Comparison of ENCODE assay signal across 7 mouse cellular contexts in genomic region chr17:51534270-51534669, GRCm38 (mm10).
DNase-seq lines count a peak whose midpoint lies in the region; ATAC-seq and TF ChIP-seq lines count a peak whose summit lies in the region.

No protein-coding gene starts in this region.

- H3K4me2 ChIP-seq in forebrain, embryonic 11.5 days (ENCODE audit: low read depth, low read length, severe bottlenecking): peak overlapping the region; percentile 5; the same call in 1 of the 2 replicates
- peak overlapping the region; percentile 57 for H3K4me2 ChIP-seq in hindbrain, embryonic 14.5 days (replicated peaks)

- H3K9me3 ChIP-seq in forebrain, embryonic 11.5 days (ENCODE audit: control insufficient read depth, low read length): no peaks in the 10 kb centered on the region
- no peaks in the 10 kb centered on the region for H3K9me3 ChIP-seq in hindbrain, embryonic 14.5 days (ENCODE audit: control insufficient read depth, low read length)

- 20% methylated on average over 14 of the region's 14 CpGs for WGBS in forebrain, embryonic 11.5 days
- WGBS in hindbrain, embryonic 14.5 days: 24% methylated on average over 14 of the region's 14 CpGs
- 2% methylated on average over 14 of the region's 14 CpGs for WGBS in olfactory bulb, adult 2 months

- TF ChIP-seq CTCF in layer of hippocampus, adult 2 months (conservative IDR thresholded peaks at IDR 0.05): no peak
- TF ChIP-seq CTCF in olfactory bulb, adult 2 months (IDR thresholded peaks at IDR 0.05; ENCODE audit: insufficient read depth, low read depth, low read length): no peak

- H3K4me1 ChIP-seq in forebrain, embryonic 11.5 days (replicated peaks; ENCODE audit: control insufficient read depth, insufficient read depth, low read length): 0 out of 2 replicates have a peak, but pooled peaks cover 3% of the 10 kb centered on the region
- H3K4me1 ChIP-seq in hindbrain, embryonic 14.5 days (replicated peaks; ENCODE audit: control insufficient read depth, insufficient read depth, low read length): peaks cover 17% of the 10 kb centered on the region; the same call in 1 of the 2 replicates
- peaks cover 8% of the 10 kb centered on the region for H3K4me1 ChIP-seq in olfactory bulb, adult 2 months (ENCODE audit: control insufficient read depth, insufficient read depth, low read length)

- H3K36me3 ChIP-seq in forebrain, embryonic 11.5 days (ENCODE audit: control insufficient read depth, insufficient read depth, low read length): no peaks in the 10 kb centered on the region
- no peaks in the 10 kb centered on the region for H3K36me3 ChIP-seq in hindbrain, embryonic 14.5 days (replicated peaks; ENCODE audit: control insufficient read depth, insufficient read depth)

- peak overlapping the region; percentile 52 for H3K4me3 ChIP-seq in layer of hippocampus, adult 2 months
- no peak overlapping the region for H3K4me3 ChIP-seq in forebrain, embryonic 11.5 days (ENCODE audit: low read depth, low read length)
- H3K4me3 ChIP-seq in hindbrain, embryonic 14.5 days (replicated peaks; ENCODE audit: low read length): peak overlapping the region; percentile 26
- peak overlapping the region; percentile 54 for H3K4me3 ChIP-seq in olfactory bulb, adult 2 months (ENCODE audit: insufficient read depth, low read depth, low read length)

- no peak for DNase-seq in layer of hippocampus, adult 2 months (ENCODE audit: low spot score in 2 of 2)
- no peak for DNase-seq in layer of hippocampus, adult 11-12 months (ENCODE audit: low spot score)
- peak; percentile 56 for DNase-seq in forebrain, embryonic 11.5 days (ENCODE audit: low spot score)
- peak; percentile 28 for DNase-seq in hindbrain, embryonic 14.5 days (ENCODE audit: low spot score)
- DNase-seq in natural killer cell, adult 2 months (ENCODE audit: low spot score in 2 of 2): no peak
- DNase-seq in urinary bladder, adult 2 months (ENCODE audit: low spot score): no peak

- 0 out of 2 replicates have a peak, but pooled peaks have one; percentile 58 for ATAC-seq in forebrain, embryonic 11.5 days (replicated peaks; ENCODE audit: low FRiP score)
- ATAC-seq in hindbrain, embryonic 14.5 days (ENCODE audit: low FRiP score): peak; percentile 44; the same call in 1 of the 2 replicates

- H3K27me3 ChIP-seq in forebrain, embryonic 11.5 days (ENCODE audit: control insufficient read depth, insufficient read depth, low read length): no peaks in the 10 kb centered on the region
- H3K27me3 ChIP-seq in hindbrain, embryonic 14.5 days (ENCODE audit: control insufficient read depth, insufficient read depth, low read length): no peaks in the 10 kb centered on the region

- peak overlapping the region; percentile 24 for H3K27ac ChIP-seq in layer of hippocampus, adult 2 months
- no peak overlapping the region for H3K27ac ChIP-seq in forebrain, embryonic 11.5 days (ENCODE audit: low read depth, low read length)
- H3K27ac ChIP-seq in hindbrain, embryonic 14.5 days: peak overlapping the region; percentile 43
- H3K27ac ChIP-seq in olfactory bulb, adult 2 months (ENCODE audit: insufficient read depth, low read depth, low read length): no peak overlapping the region

- no peak for TF ChIP-seq POLR2A in olfactory bulb, adult 2 months (IDR thresholded peaks at IDR 0.05; ENCODE audit: insufficient read depth, low read depth, low read length)

- no peak overlapping the region for H3K9ac ChIP-seq in forebrain, embryonic 11.5 days (ENCODE audit: low read length)
- peak overlapping the region; percentile 57 for H3K9ac ChIP-seq in hindbrain, embryonic 14.5 days

Comparison
In these comparisons a context has a peak if more than half of its experiments do, and no peak if none do; other contexts are left out.
1. DNase-seq: peak in forebrain, embryonic 11.5 days (single experiment) and hindbrain, embryonic 14.5 days (single experiment); none in layer of hippocampus, adult 2 months (0 of 2), layer of hippocampus, adult 11-12 months (single experiment), natural killer cell, adult 2 months (0 of 2) and urinary bladder, adult 2 months (single experiment).
2. H3K27ac ChIP-seq: peak in layer of hippocampus, adult 2 months (single experiment) and hindbrain, embryonic 14.5 days (single experiment); none in forebrain, embryonic 11.5 days (single experiment) and olfactory bulb, adult 2 months (single experiment).